Mouse (Mus musculus) cerebellum, adult 9-10 months (tissue): Measurements from ENCODE around the gene Manea.
A peak's percentile ranks its signal among the peaks of the same experiment; 100 is the strongest.
"Not testable (repeated sequence)": the region's sequence is repeated elsewhere in the genome, so short reads cannot be mapped to it uniquely, and the experiment has no call there.

Experiments used
- DNase-seq: peaks from one replicate; pipeline ENCODE4 v3.0.0; 2022

Manea gene

DNA sequence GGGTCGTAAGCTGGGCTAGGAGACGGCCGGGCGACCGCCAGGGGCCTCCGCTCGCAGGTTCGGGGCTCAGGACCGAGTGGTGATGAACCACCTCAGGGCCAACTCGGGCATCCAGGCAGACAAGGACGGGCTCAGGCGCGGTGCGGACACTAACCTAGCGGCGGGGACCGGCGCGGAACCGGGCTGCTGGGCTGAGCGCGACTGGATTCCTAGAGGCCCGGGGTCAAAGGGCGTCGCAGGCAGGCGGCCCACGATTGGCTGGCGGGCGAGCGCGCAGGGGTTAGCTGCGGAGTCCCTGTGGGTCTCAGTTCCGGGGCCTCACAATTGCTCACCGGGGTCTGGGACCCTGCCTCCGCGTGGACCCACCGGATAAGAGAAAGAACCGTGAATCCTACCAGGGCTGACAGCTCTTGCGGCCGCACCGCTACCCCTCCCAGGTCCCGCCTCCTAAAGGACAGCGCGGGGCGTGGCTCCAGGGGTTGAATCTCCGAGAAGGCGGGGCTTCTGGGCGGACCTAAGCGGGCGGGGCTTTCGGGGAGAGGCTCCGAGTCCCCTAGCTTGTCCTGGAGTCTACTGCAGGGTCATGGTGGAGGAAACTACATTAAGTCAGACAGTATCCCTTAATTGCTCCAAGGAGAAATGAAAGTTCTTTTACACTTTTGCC is at the start of gene Manea:
Manea (minus strand) TSS at position 449 of the 664 bp plus-strand sequence.
- DNase-seq: peak; percentile 91

DNA sequence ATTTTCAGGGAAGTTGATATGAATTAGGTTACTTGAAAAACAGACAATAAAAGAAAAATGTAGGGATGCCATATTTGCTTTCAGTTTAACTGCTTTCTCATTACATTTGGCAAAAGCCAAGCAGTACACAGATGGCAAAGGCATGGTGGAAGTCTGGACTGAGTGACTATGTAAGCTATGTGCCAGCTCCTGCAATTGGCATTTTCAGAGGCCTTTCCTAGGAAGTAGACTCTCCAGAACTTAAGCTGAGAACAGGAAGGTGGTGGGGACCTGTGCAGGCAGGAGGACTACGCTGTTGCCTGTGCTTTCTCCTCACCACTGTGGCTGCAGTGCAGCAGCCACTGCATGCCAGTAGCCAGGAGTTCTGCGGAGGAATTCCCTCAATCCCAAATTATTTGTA is 7.9 kb upstream of the Manea start:
- DNase-seq: peak; percentile 86

DNA sequence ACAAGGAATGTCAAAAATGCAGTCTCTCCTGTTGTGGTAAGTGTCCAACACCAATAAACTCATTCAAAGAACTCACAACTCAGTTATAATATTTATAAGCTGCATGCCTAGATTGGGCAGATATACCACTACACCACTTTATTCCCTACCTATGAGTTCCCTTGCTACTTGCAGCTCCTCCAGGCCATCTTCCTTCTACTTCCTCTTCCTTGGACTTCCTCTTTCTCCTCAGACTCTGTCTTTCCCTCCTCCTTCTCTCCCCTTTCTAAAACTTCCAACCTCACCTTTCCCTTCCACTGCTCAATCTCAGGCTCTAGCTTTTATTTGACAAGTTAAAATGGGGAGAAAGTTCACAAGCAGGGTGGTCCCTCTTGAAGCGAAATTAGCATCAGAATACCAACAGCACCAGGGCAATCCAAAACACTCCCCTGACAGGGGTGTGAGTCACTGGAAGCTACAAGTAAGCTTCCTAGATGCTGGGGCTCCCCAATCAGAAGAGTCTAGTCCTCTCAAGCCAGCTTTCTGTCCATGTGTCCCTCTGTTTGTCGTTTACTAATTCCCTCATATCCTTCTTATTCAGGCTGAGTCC is 7.0 kb upstream of the Manea start:
- DNase-seq: no peak

DNA sequence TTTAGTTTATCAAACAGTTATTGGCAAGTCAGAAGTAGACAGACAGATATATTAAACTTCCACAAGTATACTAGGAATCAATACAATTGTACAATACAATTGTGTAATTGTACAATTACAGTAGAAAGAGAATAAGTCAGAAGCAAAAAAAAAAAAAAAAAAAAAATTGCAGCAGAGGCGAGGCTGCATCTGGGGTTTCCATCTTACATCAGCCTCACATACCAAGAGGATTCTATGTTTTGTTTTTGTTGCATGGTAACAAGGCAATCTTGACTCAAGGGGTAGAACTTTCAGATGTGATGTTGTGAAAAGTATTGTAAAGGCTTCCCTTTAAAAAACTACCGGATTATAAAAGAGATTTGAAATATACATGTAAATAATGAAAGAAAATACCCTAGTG is 548 bp upstream of the Manea start:
- no peak for DNase-seq

DNA sequence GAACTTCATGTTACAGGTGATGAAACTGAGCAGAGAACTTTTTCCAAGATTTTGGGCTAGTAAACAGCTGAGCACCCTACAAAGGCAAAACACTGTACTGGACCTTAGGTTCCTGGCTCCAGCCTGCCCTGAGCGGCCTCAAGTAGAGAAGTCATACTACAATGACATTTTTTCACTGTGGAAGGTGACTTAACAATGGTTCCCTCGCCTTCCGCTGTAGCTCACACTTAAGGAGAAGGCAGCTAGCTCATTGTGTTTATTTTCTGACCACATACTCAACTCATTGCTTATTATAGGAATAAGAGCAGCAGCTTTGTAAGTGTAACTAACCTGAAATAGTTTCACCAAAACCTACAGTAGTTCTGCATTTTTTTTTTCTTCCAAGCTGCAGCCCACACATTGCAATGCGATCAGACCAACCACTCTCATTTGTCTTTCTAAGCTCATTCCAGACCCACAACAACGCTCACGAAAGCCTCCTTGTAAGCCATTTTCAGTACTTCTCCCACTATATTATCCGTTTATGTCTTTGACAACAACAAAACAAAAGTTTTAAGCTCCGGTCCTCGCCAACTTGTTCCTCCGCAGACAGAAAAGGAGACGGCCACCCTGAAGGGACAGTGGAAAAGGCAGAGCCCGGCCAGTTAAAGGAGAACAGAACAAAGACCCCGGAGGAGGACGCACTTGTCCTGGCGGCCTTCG is 799 bp downstream of the Manea start:
- DNase-seq: no peak

DNA sequence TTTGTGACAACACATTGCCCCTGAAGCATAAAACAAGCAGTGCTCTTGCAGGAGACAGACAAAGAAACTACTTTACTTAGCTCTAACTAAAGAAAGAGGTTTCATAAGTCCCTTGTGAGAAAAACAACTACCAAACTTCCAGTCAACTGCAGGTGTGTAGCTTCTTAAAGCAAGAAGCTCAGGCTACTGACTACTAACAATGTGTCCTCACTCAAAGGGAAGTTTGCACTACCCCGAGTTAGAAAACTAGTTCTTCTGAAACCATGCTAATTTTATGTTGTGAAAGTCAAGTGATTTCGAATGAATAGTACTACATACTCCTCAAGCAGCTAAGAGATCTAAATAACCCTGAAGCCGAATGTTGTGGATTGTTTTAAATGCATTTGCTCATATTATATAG is 1.6 kb downstream of the Manea start:
- DNase-seq: no peak

DNA sequence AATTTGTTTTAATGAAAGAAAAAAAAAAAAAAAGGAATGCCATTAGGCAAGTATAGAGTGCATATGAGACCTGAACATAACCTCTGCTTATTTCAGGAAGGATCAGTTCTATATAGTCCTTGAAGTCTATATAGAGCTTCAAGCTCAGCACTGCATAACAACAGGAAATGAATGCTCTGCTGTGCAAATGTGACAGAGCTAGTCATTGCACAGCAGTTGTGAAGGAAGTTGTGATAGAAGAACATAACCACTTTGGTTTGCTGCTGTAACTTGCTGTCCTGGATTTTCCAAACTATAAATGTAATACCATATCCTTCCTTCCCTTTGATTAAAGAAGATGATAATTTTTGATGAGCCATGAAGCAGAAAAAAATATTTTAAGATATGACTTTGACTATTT is 4.3 kb downstream of the Manea start:
- DNase-seq: no peak

DNA sequence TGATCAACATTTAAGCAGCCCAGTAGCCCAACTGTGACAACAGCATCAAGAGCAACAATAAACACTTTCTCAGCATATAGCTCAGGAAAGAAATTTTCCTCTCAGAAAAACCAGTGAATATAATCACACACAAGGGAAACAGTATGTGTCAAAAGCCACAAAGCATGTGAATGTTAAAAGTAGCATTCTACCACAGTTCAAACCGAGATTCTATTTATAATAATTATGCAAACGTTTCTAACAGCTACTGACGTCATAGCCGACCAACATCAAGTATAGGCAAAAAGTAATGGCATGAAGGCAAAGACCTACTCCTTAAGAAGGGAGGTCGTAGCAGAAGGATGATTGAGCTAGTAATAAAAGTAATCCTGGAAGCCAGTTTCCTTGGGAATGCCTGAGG is 8.1 kb downstream of the Manea start:
- no peak for DNase-seq

DNA sequence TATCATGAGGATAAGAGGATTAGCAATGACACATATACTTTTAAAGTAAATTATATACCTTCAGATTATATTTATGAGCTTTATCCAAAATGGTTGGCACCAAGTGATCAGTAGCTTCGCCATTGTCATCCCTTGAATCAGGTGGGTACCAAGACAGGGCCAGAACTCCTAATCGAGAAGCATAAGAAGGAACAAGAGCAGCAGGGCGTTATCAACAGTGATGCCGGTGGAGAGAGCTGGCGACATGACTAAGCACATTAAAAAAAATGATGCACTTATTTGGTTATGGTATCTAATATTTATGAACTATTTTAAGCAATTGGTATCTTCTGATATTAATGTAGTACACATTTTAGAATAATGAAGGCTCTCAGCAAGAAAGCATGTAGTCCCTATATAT is 10.1 kb downstream of the Manea start:
- DNase-seq: no peak

DNA sequence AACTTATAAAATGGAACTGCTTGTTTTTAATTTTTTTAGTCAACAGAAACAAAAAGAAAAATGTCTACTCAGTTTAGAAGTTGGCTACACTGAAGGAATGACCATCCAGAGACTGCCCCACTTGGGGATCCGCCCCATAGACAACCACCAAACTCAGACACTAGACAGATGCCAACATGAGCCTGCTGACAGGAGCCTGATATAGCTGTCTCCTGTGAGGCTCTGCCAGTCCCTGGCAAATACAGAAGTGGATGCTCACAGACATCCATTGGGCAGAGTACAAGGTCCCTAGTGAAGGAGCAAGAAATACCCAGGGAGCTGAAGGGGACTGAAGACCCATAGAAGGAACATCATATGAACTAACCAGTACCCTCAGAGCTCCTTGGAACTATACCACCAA is 42.0 kb downstream of the Manea start:
- DNase-seq: not testable (repeated sequence)

DNA sequence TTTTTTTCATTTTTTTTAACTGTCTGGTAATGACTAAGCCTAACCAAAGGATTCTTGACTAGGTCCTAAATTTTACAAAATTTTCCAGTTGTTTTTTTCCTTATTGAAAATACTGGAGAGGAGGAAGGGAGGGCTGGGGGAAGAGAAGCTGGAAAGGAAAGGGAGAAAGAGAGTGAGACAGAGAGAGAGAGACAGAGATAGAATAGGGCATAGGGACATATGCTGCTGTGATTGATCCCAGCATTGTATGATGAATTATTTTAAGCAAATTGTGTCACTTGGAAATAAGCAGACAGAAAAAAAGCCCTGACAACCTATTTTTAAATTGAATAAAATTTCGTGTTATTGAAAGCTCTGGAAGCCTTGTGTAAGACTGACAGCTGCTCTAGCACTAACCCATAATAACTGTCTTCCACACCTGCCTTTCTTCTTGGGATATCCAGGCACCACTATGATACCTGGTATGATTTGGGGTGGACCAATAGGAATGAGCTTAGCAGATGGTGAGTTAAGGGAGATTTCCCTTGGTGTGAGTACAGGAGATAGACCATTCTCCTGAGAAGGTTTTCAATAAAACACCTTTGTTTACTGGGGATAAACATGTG is 69.5 kb downstream of the Manea start:
- no peak for DNase-seq

DNA sequence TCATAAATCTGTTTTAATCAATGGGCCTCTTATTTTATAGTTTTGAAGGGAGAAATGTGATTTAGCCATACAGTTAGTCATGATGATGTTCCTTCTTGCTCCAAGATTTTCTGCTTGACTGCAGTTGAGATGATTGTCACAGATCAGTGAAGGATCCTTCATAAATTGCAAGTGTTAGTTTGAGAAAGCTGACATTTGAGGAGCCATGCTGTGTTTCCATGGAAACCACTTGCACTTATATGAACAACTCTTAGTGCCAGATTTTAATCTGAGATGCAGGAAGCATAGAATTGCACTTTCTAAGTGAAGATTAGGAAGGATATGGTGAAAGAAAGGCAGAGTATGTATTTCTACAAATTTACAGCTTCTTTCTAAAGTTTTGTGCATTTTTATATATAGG is 70.4 kb downstream of the Manea start:
- DNase-seq: no peak

DNA sequence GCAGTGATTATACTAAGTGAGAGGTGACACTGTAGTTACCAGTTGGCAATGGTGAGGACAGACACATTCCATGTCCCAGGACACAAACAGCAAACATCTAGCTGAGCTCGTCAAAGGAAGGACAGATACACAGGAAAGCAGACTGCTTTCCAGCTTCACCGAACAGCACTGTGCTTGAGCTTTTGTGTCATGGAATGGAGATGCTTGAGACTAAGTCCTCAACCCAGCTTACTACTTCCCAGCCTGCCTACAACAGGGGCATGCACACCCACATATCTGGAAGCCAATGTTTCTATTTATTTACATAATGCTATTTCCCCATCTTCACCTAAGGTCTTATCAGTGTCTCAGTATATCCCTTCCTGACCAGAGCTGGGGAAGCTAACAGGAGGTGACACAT is 70.9 kb downstream of the Manea start:
- DNase-seq: no peak
